Mouse (Mus musculus) embryonic facial prominence, embryonic 15.5 days (tissue): Measurements from ENCODE around the gene Cd63. TPM values are rescaled to one million over a fixed set of nuclear protein-coding genes. Genes with fewer than 3 reads are reported as not detected.

Experiments
- ATAC-seq: fragments of 200-750 bp; cut with Nextera tagmentation; 2 replicates; pipeline ENCODE4 v1.8.0; 2017; ENCODE audit warnings: low read depth, moderate TSS enrichment; ENCODE audit not compliant: insufficient number of reproducible peaks, low FRiP score, low TSS enrichment
- H3K27ac ChIP-seq: fragments of 300-500 bp; sonication (generic); replicated peaks from 2 replicates; pipeline ENCODE4 v1.5.1; 2015; ENCODE audit warnings: mild to moderate bottlenecking, inconsistent platforms
- H3K27me3 ChIP-seq: fragments of 300-500 bp; sonication (generic); 2 replicates; pipeline ENCODE4 v1.6.1; 2015; ENCODE audit warnings: inconsistent platforms
- H3K36me3 ChIP-seq: fragments of 300-500 bp; sonication (generic); 2 replicates; pipeline ENCODE4 v1.6.1; 2015; ENCODE audit warnings: mild to moderate bottlenecking, inconsistent platforms
- H3K4me1 ChIP-seq: fragments of 300-500 bp; sonication (generic); 2 replicates; pipeline ENCODE4 v1.6.1; 2015; ENCODE audit warnings: inconsistent platforms
- H3K4me2 ChIP-seq: fragments of 300-500 bp; sonication (generic); replicated peaks from 2 replicates; pipeline ENCODE4 v1.6.1; 2015; ENCODE audit warnings: mild to moderate bottlenecking, inconsistent platforms
- H3K4me3 ChIP-seq: fragments of 300-500 bp; sonication (generic); replicated peaks from 2 replicates; pipeline ENCODE4 v1.5.1; 2015; ENCODE audit warnings: mild to moderate bottlenecking, inconsistent platforms
- H3K9ac ChIP-seq: fragments of 300-500 bp; sonication (generic); 2 replicates; pipeline ENCODE4 v1.6.1; 2015; ENCODE audit warnings: inconsistent platforms
- H3K9me3 ChIP-seq: fragments of 300-500 bp; sonication (generic); replicated peaks from 2 replicates; pipeline ENCODE4 v1.6.1; 2016; ENCODE audit warnings: inconsistent platforms
- WGBS: fragments of 180-500 bp; shearing (Covaris S2); methylation state at CpG from one replicate; pipeline ENCODE4 v1.1.7; 2015; 5-methylcytosine and 5-hydroxymethylcytosine counted together
- polyA plus RNA-seq: library from polyadenylated mRNA; unstranded; fragments of >200 nt; fragmentation: Nextera tagmentation; extraction: Ambion mirVana; gene quantifications from 2 replicates; pipeline ENCODE4 v1.2.1, GENCODE M21; 2015

The Cd63 gene
- polyA plus RNA-seq, 1 experiment from 2014 or later, result 1,010 TPM

DNA sequence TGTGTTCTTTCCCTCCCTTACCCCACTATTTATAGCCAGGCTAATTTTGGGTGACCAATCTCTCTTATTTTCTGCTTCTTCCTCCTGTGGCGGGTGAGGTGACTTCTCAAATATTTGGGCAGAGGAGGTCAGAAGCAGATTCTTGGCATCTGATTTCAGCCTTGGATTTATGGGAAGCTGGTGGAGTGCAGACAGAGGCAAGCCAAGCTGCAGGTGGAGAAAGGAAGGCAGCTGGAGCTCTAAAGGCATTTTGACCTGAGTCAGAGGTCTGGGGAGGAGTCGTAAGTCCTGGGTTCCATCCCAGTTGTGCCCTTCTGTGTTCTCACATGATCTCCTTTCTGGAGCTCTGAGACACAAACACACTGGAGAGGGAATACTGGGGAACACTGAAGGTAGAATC is 30.7 kb downstream of the Cd63 start:
- H3K4me3 ChIP-seq, result no peak overlapping the region
- ATAC-seq, result no peak
- H3K27ac ChIP-seq, result no peak overlapping the region
- H3K27me3 ChIP-seq, result peaks cover 57% of the 10 kb centered on the region
- WGBS, result 61% methylated on average over 2 of the region's 2 CpGs
- no peaks in the 10 kb centered on the region for H3K9me3 ChIP-seq
- H3K4me1 ChIP-seq, result peaks cover 14% of the 10 kb centered on the region
- no peak overlapping the region for H3K4me2 ChIP-seq
- no peaks in the 10 kb centered on the region for H3K36me3 ChIP-seq
- H3K9ac ChIP-seq, result no peak overlapping the region

DNA sequence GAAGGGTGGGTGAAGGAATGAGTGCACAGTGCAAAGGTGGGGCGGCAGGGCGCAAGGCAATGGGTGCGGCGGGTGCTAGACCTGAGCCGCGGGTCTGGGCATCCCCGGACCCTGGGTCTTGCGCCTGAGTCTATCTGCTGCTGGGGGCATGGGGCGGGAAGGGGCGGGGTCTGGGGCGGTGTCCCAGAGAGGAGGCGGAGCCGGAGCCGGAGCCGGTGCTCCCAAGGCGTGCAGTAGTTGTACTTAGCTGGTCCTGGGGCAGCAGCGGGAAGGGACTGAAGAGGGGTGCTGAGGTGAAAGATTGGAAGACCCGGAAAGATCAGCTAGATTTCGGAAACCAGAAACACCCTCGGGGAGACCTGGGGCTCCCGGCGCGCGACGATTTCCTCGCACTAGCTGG is 32.8 kb downstream of the Cd63 start, which contains the start of gene Itga7:
Itga7 (plus strand) TSS at position 245 of the 400 bp plus-strand sequence.
- Histone ChIP-seq H3K36me3 (no peaks in the 10 kb centered on the region), H3K9ac (peak within 1 kb of the TSS; percentile 21; the same call in 1 of the 2 replicates), H3K4me3 (peak within 1 kb of the TSS; percentile 48), H3K4me2 (peak within 1 kb of the TSS; percentile 82), H3K27ac (no peak within 1 kb of the TSS), H3K9me3 (no peaks in the 10 kb centered on the region), H3K4me1 (peaks cover 14% of the 10 kb centered on the region), H3K27me3 (peaks cover 53% of the 10 kb centered on the region)
- under 1% methylated on average over 26 of the region's 26 CpGs for WGBS
- ATAC-seq, result peak; percentile 56; the same call in 1 of the 2 replicates

DNA sequence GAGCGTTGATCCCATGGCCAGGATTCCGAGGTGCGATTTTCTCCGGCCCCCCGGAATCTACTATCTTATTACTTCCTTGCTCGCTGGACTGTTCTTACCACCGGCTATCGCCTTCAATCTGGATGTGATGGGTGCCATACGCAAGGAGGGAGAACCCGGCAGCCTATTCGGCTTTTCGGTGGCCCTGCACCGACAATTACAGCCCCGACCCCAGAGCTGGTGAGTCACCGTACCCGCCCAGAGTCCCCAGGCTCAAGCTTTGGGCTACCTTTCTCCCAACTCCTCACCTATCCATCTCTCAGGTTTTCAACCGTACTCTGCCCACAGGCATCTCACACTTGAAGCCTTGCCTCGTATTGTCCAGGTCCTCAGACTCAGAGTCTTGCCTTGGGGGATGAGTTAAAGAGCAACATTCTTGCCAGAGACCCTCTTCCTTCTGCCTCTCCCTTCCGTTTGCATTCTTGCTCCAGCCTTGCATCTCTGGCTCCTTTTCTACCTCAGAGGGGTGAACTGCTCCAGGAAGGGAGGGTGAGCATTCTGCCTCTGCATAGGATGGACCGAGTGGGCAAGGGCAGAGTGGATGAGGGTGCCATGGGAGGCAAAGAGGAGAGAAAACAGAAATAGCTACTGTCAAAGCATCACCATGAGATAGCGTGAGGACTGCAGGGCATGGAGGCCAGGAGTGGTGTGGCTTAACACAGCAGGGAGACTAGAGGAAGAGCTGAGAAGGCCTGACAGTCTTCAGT is 33.4 kb downstream of the Cd63 start:
- Histone ChIP-seq H3K4me1 (peaks cover 14% of the 10 kb centered on the region), H3K9me3 (no peaks in the 10 kb centered on the region), H3K27ac (no peak overlapping the region), H3K36me3 (no peaks in the 10 kb centered on the region), H3K27me3 (peaks cover 49% of the 10 kb centered on the region), H3K4me3 (peak overlapping the region; percentile 48), H3K4me2 (peak overlapping the region; percentile 82), H3K9ac (peak overlapping the region; percentile 21; the same call in 1 of the 2 replicates)
- ATAC-seq, result no peak
- WGBS, result 2% methylated on average over 21 of the region's 21 CpGs

DNA sequence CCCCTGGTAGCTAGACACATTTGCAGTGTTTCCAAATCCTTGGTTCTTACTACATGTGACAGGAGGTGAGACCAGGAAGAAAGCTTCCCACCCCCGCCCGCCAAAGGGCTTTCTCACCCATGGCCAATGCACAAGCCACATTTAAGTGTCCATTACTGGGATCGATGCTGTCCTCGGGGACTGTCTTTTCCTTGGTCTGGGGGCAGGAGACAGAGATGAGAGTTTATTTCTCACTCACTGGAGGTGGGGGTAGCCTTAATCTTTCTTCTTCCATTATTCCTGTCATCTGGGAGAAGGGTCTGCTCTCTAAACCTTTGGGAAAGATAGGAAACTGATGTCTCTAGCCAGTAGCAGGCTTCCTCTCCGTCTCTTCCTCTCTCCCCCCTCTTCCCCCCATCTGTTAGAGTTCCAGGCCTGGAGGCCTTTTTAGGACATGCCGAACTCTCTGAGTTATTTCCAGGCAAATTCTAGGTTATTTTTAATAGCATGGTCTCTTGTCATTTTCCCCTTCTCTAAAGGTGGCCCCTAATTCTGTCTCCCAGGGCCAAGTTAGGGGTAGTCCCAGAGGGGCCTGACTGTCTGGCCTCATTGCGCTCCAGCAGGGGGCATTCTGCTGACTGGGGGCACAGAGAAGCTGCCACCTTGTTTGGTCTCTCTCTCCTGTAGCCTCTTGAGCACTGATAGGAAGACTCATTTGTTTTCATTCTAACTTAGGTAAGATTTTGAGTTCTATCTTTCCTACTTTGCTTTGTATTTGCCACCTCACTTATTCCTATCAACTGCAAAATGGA is 34.4 kb downstream of the Cd63 start:
- 56% methylated on average over 7 of the region's 7 CpGs for WGBS
- H3K27ac ChIP-seq, result no peak overlapping the region
- no peak overlapping the region for H3K9ac ChIP-seq
- peaks cover 49% of the 10 kb centered on the region for H3K27me3 ChIP-seq
- no peaks in the 10 kb centered on the region for H3K9me3 ChIP-seq
- peaks cover 14% of the 10 kb centered on the region for H3K4me1 ChIP-seq
- H3K36me3 ChIP-seq, result no peaks in the 10 kb centered on the region
- H3K4me3 ChIP-seq, result peak overlapping the region; percentile 48; the same call in 1 of the 2 replicates
- no peak for ATAC-seq
- 0 out of 2 replicates have a peak overlapping the region, but pooled peaks have one; percentile 82 for H3K4me2 ChIP-seq

DNA sequence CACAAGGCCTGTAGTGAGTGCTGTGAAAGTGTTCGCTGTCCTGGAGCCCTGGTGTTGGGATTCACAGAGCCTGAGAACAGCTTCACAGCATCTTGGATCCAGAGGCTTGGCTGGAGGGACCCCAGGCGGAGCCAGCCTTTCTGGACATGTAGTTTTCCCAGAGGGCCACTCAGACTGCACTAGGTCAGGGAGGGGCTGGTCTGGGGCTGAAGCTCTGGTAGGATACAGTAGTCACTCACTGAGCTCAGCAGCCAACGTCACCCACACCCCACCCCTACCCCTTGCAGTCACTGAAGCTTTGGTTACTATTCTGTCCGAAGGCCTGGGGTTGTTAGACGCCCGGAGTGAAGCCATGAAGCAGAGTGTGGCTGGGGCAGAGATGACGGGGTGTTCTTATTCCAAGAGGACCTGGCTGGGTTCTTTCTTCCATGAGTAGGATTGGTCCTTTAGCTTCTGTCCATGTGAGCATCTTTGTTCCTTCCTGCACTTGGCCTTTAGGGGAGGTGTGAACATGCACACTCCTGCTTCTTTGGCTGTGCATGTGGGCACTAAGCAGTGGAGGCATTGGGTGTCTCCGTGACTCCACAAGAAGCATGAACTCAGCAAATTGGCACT is 35.1 kb downstream of the Cd63 start:
- Histone ChIP-seq H3K36me3 (no peaks in the 10 kb centered on the region), H3K4me2 (no peak overlapping the region), H3K9me3 (no peaks in the 10 kb centered on the region), H3K4me3 (no peak overlapping the region), H3K4me1 (peaks cover 14% of the 10 kb centered on the region), H3K9ac (no peak overlapping the region), H3K27me3 (peaks cover 46% of the 10 kb centered on the region), H3K27ac (no peak overlapping the region)
- no peak for ATAC-seq
- WGBS, result 79% methylated on average over 8 of the region's 8 CpGs

DNA sequence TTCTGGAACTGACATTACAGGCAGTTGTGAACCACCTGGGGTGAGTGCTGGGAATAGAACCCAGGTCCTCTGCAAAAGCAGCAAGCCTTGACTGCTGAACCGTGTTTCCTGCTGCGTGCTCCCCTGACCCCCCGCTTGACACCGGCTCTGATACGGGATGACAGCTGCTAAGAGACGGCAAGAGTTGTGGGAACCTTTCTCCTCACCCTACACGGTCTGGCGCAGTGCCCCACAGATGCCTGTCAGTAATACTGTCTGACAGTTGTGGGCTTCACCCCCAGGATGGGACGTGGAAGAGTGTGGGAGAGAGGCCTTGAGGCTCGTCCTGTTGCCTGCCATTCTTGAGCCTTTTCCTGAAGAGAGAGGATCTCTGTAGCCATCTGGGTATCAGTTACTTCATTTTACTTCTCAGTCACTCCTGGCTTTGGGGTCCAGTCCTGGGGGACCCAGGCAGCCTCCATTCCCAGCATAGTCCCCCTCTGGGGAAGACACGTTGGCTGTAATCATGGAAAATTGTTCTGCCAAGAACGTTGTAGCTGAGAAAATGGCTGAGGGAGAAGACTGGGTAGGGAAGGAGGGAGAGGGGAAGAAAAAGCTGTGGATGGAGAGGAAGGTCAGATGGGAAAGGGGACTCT is 37.1 kb downstream of the Cd63 start:
- no peak; the same call in 1 of the 2 replicates for ATAC-seq
- no peaks in the 10 kb centered on the region for H3K36me3 ChIP-seq
- WGBS, result 59% methylated on average over 12 of the region's 12 CpGs
- no peak overlapping the region for H3K4me3 ChIP-seq
- H3K9ac ChIP-seq, result no peak overlapping the region
- peaks cover 14% of the 10 kb centered on the region for H3K4me1 ChIP-seq
- H3K27me3 ChIP-seq, result peaks cover 30% of the 10 kb centered on the region
- H3K4me2 ChIP-seq, result no peak overlapping the region
- no peaks in the 10 kb centered on the region for H3K9me3 ChIP-seq
- H3K27ac ChIP-seq, result no peak overlapping the region

DNA sequence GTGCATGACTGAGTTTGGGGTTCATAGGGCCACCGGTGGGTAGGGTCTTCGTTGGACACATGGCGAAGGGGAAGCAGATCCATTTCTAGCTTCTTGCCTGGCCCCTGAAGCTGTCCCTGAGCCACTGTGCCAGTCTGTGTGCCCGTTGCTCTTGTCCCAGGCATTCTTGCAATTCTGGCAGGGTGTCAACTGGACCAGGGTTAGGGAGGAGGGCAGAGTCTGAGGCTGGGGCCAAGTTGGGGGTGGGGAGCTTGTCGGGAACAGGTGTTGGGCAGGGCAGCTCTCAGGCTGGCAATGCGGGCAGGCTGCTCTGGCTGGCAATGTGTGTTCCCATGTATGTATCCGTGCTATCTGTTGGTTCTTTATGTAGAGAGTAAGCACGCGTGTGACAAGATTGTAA is 37.7 kb downstream of the Cd63 start:
- 77% methylated on average over 9 of the region's 9 CpGs for WGBS
- 0 out of 2 replicates have a peak, but pooled peaks have one; percentile 12 for ATAC-seq
- H3K9ac ChIP-seq, result no peak overlapping the region
- peaks cover 12% of the 10 kb centered on the region for H3K4me1 ChIP-seq
- peaks cover 27% of the 10 kb centered on the region for H3K27me3 ChIP-seq
- H3K36me3 ChIP-seq, result no peaks in the 10 kb centered on the region
- no peak overlapping the region for H3K4me2 ChIP-seq
- H3K4me3 ChIP-seq, result no peak overlapping the region
- no peaks in the 10 kb centered on the region for H3K9me3 ChIP-seq
- H3K27ac ChIP-seq, result no peak overlapping the region

DNA sequence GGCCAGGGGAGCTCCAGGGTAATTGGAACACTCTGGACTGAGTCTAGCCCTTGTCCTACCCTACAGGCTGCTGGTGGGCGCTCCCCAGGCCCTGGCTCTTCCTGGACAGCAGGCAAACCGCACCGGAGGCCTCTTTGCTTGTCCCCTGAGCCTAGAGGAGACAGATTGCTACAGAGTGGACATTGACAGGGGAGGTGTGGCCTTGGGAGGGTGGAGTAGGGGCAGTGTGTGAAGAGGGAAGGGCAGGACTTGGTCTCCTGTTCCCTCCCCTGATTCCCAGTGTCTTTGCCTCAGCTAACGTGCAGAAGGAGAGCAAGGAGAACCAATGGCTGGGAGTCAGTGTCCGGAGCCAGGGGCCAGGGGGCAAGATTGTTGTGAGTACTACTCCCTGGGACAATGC is 38.2 kb downstream of the Cd63 start:
- Histone ChIP-seq H3K9me3 (no peaks in the 10 kb centered on the region), H3K4me3 (no peak overlapping the region), H3K36me3 (no peaks in the 10 kb centered on the region), H3K4me1 (peaks cover 7% of the 10 kb centered on the region), H3K9ac (no peak overlapping the region), H3K4me2 (no peak overlapping the region), H3K27me3 (peaks cover 24% of the 10 kb centered on the region), H3K27ac (no peak overlapping the region)
- no peak for ATAC-seq
- WGBS, result 55% methylated on average over 5 of the region's 5 CpGs

DNA sequence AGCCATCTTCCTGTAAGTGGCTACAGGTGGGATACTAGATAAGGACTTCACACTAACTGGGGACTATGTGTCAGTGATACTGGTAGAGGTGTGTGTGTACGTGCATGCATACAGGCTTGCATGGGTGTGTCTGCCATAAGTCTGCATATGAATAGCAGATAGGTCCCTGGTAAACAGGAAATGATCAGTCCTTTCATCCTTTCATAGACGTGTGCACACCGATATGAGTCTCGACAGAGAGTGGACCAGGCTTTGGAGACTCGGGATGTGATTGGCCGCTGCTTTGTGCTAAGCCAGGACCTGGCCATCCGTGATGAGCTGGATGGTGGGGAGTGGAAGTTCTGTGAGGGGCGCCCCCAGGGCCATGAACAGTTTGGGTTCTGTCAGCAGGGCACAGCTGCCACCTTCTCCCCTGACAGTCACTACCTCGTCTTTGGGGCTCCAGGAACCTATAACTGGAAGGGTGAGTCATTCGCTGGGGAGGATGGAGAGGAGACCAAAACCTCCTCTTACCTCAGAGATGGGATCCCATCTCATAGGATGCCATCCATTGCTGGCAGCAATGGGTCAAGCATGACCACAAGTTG is 39.8 kb downstream of the Cd63 start:
- Histone ChIP-seq H3K9ac (no peak overlapping the region), H3K27ac (no peak overlapping the region), H3K4me1 (no peaks in the 10 kb centered on the region), H3K36me3 (no peaks in the 10 kb centered on the region), H3K27me3 (peaks cover 8% of the 10 kb centered on the region), H3K4me2 (no peak overlapping the region), H3K4me3 (no peak overlapping the region), H3K9me3 (no peaks in the 10 kb centered on the region)
- ATAC-seq, result no peak
- WGBS, result 74% methylated on average over 10 of the region's 10 CpGs

DNA sequence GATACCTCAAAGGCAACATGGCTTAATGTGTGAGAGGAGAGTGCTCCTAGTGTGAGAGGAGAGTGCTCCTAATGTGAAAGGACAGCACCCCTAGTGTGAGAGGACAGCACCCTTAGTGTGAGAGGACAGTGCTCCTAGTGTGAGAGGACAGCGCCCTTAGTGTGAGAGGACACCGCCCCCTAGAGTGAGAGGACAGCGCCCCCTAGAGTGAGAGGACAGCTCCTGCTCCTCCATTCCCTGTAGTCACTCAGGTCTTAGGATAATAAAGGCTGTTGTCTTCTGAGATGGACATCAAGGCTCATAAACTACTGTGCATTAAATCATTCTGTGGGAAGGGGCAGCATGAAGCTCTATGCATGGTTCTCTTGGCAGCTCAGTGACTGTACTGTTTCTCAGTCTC is 44.9 kb downstream of the Cd63 start:
- Histone ChIP-seq H3K4me2 (no peak overlapping the region), H3K27me3 (no peaks in the 10 kb centered on the region), H3K27ac (no peak overlapping the region), H3K9ac (no peak overlapping the region), H3K4me1 (no peaks in the 10 kb centered on the region), H3K36me3 (no peaks in the 10 kb centered on the region), H3K9me3 (no peaks in the 10 kb centered on the region), H3K4me3 (no peak overlapping the region)
- ATAC-seq, result peak; percentile 6; the same call in 1 of the 2 replicates
- 24% methylated on average over 3 of the region's 3 CpGs for WGBS
